Mouse (Mus musculus): ENCODE measurements at regions not wholly inside any gene's neighbourhood (a gene's known extent, or its start where the extent isn't known, plus 50 kb on each side); places are given as distances from the start of the nearest gene placed in this dataset.

- DNase-seq = no peak
- intact Hi-C loops (cut with DNase I) = no loop called here
These were observed 245.1 kb downstream of the Ube2cbp start for GRCm38 (mm10) chr9:86219669-86220068.

GRCm38 (mm10) chr9:86224530-86224929 is 240.2 kb downstream of the Ube2cbp start:
- intact Hi-C loops (cut with DNase I) = no loop called here
- no peak for DNase-seq

GRCm38 (mm10) chr9:86230673-86231350 is 233.9 kb downstream of the Ube2cbp start:
- DNase-seq = no peak
- intact Hi-C loops (cut with DNase I) = no loop called here

DNA sequence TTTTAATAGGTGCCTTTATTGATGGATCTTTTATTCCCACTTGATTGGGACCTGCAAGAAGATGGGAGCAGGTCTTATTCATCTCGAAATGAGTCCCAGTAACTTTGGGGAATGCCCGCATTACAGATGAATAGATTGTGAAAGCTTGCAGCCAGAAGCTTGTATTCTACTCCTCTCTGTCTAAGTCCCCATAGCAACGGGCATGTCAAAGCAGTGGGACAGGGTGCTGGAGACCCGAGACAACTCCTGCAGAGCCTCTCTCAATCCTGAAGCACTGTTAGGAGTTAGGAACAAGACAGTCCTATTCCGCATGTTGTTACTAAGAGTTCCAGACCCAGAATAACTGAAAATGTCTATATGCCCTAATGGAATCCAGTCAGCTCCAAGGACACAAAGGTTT is 233.1 kb downstream of the Ube2cbp start:
- no peak for DNase-seq
- intact Hi-C loops (cut with DNase I) = no loop called here

- DNase-seq = no peak
- intact Hi-C loops (cut with DNase I) = no loop called here
These were observed 232.6 kb downstream of the Ube2cbp start for GRCm38 (mm10) chr9:86232174-86232573.

GRCm38 (mm10) chr9:86233775-86234174 is 231.0 kb downstream of the Ube2cbp start:
- intact Hi-C loops (cut with DNase I) = no loop called here
- no peak for DNase-seq

- intact Hi-C loops (cut with DNase I) = no loop called here
- no peak for DNase-seq
These were observed 226.1 kb downstream of the Ube2cbp start for GRCm38 (mm10) chr9:86238691-86239090.

DNA sequence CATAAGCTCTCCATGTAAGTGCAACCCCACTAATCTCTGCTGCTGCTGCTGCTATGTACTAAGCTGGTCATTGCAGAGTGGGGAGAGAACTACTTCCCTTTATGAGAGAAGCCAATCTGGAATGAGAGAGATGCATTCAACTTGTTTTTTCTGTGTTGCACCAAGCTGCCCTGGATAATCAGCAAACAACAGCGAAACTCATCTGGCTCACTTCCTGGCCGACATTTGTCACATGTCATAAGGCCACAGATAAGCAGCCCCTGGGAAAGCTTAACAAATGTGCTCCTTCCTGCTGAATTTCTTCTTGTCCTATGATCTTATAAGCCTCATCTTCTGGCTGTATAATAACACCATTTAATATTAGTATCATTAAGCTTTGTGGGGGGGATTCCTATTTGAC is 224.5 kb downstream of the Ube2cbp start:
- intact Hi-C loops (cut with DNase I) = no loop called here
- DNase-seq = no peak

GRCm38 (mm10) chr9:86240896-86241295 is 223.9 kb downstream of the Ube2cbp start:
- intact Hi-C loops (cut with DNase I) = no loop called here

GRCm38 (mm10) chr9:86250197-86250596 is 214.6 kb downstream of the Ube2cbp start:
- no peak for DNase-seq
- intact Hi-C loops (cut with DNase I) = no loop called here

More at GRCm38 (mm10) chr9:86240896-86241295, 223.9 kb downstream of the Ube2cbp start:
- DNase-seq = no peak

DNA sequence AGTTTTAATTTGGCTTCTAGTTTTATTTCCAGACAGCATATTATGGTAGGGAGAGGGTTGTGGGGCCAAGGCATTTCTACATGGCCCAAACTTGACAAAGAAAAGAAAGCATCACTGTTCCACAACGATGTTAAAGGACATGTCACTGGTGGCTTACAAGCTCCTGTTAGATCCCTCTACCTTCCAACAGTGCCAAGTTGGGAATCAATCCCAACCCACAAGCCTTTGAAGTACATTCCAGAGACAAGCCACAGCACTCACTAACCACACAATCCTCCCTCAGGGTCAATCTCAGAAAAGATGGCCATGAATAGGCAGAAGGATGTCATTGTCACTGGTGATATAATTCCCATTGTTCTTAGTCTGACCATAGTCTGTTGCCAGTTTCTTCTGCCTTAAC is 213.4 kb downstream of the Ube2cbp start:
- intact Hi-C loops (cut with DNase I) = no loop called here
- DNase-seq = no peak

Data from left cerebral cortex, postnatal 4 days (tissue).